Mouse (Mus musculus): ENCODE measurements around the gene Thra.

The Thra gene

GRCm38 (mm10) chr11:98777888-98778287, 37.5 kb downstream of the Thra start:
- DNase-seq (ENCODE audit: low read depth, low spot score), result no peak

DNA sequence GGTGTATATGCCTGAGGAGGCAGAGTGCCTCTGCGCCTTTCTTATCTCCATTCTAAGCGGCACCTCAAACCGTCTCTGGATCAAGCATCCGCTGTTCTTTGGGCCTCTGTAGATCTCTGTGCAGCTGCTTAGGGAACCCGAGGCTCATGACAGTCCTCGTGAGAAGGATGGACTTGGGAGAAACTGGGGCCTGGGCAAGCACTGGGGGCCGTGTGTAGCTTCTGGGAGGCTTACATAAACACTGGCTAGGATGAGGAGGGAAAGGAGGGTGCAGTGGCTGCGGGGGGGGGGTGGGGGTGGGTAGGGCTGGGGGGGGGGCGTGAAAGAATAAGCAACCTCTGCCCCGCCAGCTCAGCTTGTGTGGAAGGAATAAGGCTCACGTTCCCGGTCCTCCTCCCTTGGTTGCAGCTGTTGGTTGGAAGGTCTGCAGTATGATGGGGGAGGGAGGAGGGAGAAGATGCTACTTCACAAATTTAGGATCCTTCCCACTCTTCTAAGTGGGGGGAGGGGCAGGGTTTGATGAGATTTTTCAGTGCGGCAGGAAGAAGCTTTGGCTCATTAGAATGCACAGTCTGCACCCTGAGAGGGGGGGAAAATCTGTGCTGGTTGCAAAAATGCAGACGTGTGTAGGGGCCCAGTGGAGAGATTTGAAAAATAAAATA, 41.5 kb downstream of the Thra start:
- DNase-seq (ENCODE audit: low read depth, low spot score), result peak; percentile 95

DNA sequence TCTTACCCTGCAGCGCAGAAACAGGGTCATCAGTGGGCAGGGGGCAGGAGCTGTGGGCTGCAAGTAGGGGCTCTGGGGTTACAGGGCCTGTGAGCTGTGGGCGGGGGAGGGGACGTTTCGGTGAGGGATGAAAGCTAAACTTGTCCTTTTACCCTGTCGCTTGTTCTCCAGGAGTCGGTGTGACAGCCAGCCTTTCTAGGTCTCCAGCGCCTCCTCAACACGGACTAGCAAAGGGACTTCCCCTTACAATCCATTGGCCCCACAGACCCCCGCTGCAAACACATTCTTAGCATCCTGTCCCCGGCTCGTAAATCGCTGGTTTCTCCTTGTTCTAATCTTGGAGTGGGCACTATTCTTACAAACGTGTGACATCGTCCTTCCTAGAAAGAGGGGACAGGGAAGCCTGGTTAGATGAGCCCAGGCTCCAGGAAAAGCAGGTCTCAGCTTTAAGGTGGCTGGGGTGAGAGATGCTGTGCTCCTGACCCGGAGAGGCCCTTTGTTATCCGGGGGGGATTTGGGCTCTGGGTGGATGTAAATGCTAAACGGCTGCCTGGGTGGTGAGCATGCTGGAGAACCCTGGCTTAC, 42.3 kb downstream of the Thra start:
- no peak for DNase-seq (ENCODE audit: low read depth, low spot score)

GRCm38 (mm10) chr11:98783236-98783696, 42.8 kb downstream of the Thra start:
- peak; percentile 99 for DNase-seq (ENCODE audit: low read depth, low spot score)

- no peak for DNase-seq (ENCODE audit: low read depth, low spot score)
Observed at GRCm38 (mm10) chr11:98784139-98784538, 43.7 kb downstream of the Thra start.

GRCm38 (mm10) chr11:98785214-98785613, 44.8 kb downstream of the Thra start:
- no peak for DNase-seq (ENCODE audit: low read depth, low spot score)

DNA sequence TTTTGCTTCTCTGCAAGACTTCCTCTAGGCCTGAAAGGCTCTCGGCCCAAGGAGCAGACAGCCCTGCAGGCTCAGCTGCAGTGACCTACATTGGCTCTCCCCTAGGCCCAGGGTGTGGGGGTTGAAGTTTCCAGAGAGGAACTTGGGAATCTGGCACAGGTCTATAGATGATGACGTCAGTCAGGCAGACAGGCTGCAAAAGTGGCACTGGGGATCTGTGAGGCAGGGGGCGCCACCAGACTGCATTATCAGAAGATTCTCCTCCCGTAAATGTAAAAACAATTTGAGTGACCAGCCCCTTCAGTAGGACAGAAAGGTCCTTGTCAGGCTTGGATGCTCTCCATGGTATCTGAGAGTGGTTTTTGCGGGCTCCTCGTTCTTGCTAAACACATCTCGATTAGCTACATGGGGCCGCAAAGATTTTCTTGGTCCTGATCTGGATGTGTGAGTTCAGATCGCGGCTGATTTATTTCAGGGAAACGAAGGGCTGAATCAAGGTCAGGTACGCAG, 45.4 kb downstream of the Thra start:
- DNase-seq (ENCODE audit: low read depth, low spot score), result peak; percentile 95

GRCm38 (mm10) chr11:98786359-98787214, 46.1 kb downstream of the Thra start:
- peak; percentile 96 for DNase-seq (ENCODE audit: low read depth, low spot score)

DNA sequence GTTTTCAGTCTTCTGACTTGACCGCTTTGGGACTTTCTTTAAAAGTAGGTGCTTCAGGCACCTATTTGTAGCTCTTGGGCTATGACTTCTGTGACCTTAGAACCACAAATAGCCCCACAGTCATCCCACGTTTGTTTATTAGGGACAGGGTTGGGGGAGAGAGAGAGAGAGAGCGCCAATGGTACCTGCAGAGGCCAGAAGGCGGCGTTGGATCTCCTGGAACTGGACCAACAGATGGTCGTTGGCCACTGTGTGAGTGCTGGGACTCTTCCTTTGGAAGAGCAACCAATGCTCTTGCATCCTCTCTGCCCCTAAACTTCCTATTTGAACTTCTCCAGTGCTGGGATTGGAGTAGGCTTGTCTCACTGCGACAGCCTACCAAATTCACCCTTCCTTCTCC, 46.8 kb downstream of the Thra start:
- DNase-seq (ENCODE audit: low read depth, low spot score), result no peak

GRCm38 (mm10) chr11:98787691-98788090, 47.3 kb downstream of the Thra start:
- DNase-seq (ENCODE audit: low read depth, low spot score), result no peak

DNA sequence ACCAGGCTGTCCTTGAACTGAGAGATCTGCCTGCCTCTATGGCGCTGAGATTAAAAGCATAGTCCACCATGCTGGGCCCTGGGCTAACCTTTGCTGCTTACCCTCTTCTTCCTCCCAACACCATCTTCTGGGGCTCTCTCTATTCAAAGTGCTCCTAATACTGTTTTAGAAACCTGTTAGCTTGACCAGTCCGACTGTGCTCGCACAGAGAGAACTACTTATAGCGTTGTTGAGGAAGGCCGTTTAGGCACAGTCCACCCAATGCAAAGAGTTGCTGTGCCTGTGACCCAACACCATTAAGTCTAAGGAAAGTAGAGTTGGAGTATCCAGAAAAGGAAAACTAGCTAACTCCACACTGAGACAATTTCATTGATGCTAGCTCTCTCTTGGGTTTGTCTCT, 47.7 kb downstream of the Thra start:
- no peak for DNase-seq (ENCODE audit: low read depth, low spot score)

DNA sequence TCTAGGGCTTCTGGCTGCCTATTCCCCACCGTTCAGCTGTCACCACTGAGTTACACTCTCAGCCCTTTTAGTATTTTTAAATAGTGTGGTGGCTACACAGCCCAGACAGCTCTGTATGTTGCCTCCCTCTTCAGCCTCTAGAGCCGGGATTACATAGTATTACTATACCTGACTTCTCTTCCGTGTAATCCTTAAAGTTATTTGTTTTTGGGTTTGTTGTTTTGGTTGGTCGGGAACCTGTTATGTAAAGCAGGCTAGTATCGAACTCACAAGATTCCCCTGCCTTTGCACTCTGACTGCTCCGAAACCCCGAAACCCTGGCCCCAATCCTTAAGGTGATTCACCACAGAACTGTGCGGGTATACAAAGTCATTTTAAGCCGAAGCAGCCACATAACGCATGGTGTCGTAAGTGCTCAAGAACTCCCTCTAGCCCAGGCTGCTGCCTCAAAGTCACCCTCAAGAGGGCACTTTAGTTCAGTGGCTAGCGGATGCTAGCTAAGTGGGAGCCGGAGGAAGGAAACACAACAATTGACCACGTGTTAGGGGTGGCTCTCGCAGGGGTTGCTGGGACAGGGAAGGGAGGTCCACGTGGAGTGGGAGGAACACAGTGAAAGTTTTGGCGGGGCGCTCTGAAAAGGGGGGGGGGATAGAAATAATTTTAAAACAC, 48.2 kb downstream of the Thra start:
- peak; percentile 98 for DNase-seq (ENCODE audit: low read depth, low spot score)

DNA sequence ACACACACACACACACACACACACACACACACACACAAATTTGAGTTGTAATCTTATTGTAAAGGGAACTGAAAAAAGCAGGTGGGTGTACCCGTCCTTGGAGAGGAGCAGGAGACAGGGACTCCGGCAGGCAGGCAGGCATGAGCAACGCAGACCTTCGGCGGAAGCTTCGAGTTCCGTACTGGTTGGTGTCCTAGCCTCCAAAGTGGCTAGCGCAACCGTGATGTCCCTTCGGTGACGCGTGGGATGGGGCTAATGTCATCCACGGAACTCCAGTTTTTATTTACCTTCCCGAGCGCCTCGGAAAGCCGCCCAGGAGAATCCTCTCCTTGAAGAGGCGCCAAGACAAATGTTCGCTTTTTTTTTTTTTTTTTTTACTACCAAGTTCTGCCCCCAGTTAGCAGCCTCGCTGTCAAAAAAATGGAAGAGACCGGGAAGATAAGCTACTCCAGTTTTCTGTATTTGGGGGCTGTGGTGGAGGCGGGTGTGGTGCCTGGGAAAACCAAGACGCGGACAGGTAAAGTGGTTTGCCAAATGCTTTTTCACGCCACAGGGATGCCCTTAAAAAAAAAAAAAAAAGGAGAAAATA, 48.9 kb downstream of the Thra start:
- DNase-seq (ENCODE audit: low read depth, low spot score), result no peak

GRCm38 (mm10) chr11:98789824-98790223, 49.4 kb downstream of the Thra start:
- DNase-seq (ENCODE audit: low read depth, low spot score), result no peak

DNA sequence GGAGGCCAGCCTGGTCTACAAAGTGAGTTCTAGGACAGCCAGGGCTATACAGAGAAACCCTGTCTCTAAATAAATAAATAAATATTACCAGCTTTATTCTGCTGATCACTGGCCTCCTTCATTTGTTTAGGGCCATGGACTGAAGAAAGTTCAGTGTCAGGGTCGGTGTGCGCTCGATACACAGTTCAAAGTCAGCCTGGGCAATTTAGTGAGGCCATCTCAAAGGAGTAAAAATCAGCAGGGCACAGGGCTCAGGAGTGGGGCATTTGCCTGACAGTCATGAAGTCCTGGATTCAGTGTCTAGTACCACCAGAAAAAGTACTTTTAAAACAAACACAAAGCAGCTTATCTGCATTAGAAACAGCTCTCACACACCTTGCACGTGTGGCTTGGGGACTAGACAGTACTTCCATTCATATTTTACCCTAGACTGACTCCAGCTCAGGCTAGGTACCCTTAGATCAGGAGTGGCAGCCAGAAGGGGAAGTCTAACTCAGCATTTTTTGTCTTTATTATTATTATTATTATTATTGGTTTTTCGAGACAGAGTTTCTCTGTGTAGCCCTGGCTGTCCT, 50.3 kb downstream of the Thra start:
- DNase-seq (ENCODE audit: low read depth, low spot score), result no peak

DNA sequence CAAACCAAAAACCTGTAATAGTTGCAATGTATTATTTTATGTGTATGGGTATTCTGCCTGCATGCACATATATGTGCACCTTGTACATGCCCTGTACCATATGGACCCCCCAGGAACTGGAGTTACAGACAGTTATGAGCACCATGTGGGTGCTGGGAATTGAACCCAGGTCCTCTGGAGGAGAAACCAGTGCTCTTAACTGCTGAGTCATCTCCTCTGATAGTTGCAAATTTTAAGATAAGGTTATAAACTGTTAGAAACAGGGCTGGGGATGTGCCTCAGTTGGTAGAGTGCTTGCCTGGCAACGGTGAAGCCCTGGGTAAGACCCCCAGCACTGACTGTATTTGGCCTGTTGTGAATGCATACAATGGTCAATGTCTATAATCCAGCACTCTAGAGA, 51.0 kb downstream of the Thra start:
- no peak for DNase-seq (ENCODE audit: low read depth, low spot score)

DNA sequence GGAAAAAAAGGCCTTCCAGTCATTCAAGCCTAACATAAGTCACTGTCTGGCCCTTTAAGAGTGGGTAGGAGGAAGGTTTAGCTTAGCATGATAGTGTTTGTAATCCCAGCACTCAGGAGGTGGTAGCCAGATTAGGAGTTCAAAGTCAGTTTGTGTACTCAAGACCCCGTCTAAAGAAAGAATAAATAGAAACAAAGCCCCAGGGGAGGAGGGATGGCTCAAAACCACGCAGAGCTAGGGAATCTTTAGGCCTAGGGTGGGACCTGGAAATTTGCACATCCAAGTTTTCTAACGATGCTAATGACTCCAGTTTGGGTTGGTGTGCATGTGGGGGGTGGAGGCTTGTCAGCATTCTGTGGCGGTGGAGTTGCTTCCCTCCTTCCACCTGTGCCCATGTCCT, 51.6 kb downstream of the Thra start:
- no peak for DNase-seq (ENCODE audit: low read depth, low spot score)

GRCm38 (mm10) chr11:98794469-98795014, 54.1 kb downstream of the Thra start:
- peak; percentile 89 for DNase-seq (ENCODE audit: low read depth, low spot score)

GRCm38 (mm10) chr11:98795015-98795713, 54.7 kb downstream of the Thra start, which contains the start of gene Msl1:
Gene Msl1, plus strand, starts transcription at chr11:98795516.
- DNase-seq (ENCODE audit: low read depth, low spot score), result peak; percentile 92
